Mouse (Mus musculus) stomach, embryonic 16.5 days (tissue): ENCODE results near the gene Zeb2. TPM values are rescaled to one million over a fixed set of nuclear protein-coding genes. Genes with fewer than 3 reads are reported as not detected.
A peak's percentile ranks its signal among the peaks of the same experiment; 100 is the strongest.
"Not testable (repeated sequence)": the region's sequence is repeated elsewhere in the genome, so short reads cannot be mapped to it uniquely, and the experiment has no call there.

Source experiments
- ATAC-seq: fragments of 200-750 bp; cut with Nextera tagmentation; 2 replicates; pipeline ENCODE4 v1.8.0; 2017; ENCODE audit warnings: moderate number of reproducible peaks, moderate TSS enrichment; ENCODE audit not compliant: insufficient read depth, low FRiP score
- H3K27ac ChIP-seq: fragments of 300-500 bp; sonication (generic); 2 replicates; pipeline ENCODE4 v1.5.1; 2014; ENCODE audit warnings: low read length
- H3K27me3 ChIP-seq: fragments of 300-500 bp; sonication (generic); 2 replicates; pipeline ENCODE4 v1.6.1; 2014; ENCODE audit warnings: low read length, control low read depth, mixed read lengths; ENCODE audit not compliant: control insufficient read depth, insufficient read depth
- H3K36me3 ChIP-seq: fragments of 300-500 bp; sonication (generic); 2 replicates; pipeline ENCODE4 v1.6.1; 2014; ENCODE audit warnings: low read length; ENCODE audit not compliant: control insufficient read depth, insufficient read depth
- H3K4me1 ChIP-seq: fragments of 300-500 bp; sonication (generic); 2 replicates; pipeline ENCODE4 v1.6.1; 2014; ENCODE audit warnings: low read length, control low read depth, mixed read lengths; ENCODE audit not compliant: control insufficient read depth, insufficient read depth
- H3K4me2 ChIP-seq: fragments of 300-500 bp; sonication (generic); 2 replicates; pipeline ENCODE4 v1.6.1; 2014; ENCODE audit warnings: low read depth, low read length, mixed read lengths
- H3K4me3 ChIP-seq: fragments of 300-500 bp; sonication (generic); replicated peaks from 2 replicates; pipeline ENCODE4 v1.5.1; 2014; ENCODE audit warnings: mild to moderate bottlenecking, low read length
- H3K9ac ChIP-seq: fragments of 300-500 bp; sonication (generic); 2 replicates; pipeline ENCODE4 v1.6.1; 2014; ENCODE audit warnings: low read length
- H3K9me3 ChIP-seq: fragments of 300-500 bp; sonication (generic); replicated peaks from 2 replicates; pipeline ENCODE4 v1.6.1; 2016; ENCODE audit warnings: low read length, control low read depth; ENCODE audit not compliant: control insufficient read depth
- WGBS: fragments of 180-500 bp; shearing (Covaris S2); extraction: QIAGEN DNeasy Blood & Tissue Kit; methylation state at CpG from one replicate; pipeline ENCODE4 v1.1.7; 2014; 5-methylcytosine and 5-hydroxymethylcytosine counted together
- polyA plus RNA-seq: library from polyadenylated mRNA; unstranded; fragments of >200 nt; fragmentation: Nextera tagmentation; extraction: Ambion mirVana; gene quantifications from 2 replicates; pipeline ENCODE4 v1.2.1, GENCODE M21; 2015

Gene Zeb2
- polyA plus RNA-seq, 1 experiment from 2014 or later, result 50.6 TPM

GRCm38 (mm10) chr2:45115211-45115610, 2.0 kb downstream of the Zeb2 start:
- H3K27me3 ChIP-seq, result peaks cover 2% of the 10 kb centered on the region; the same call in 1 of the 2 replicates
- peaks cover 8% of the 10 kb centered on the region for H3K4me1 ChIP-seq
- H3K36me3 ChIP-seq, result no peaks in the 10 kb centered on the region
- no peaks in the 10 kb centered on the region for H3K9me3 ChIP-seq
- H3K4me2 ChIP-seq, result peak overlapping the region; percentile 80
- H3K4me3 ChIP-seq, result peak overlapping the region; percentile 61
- ATAC-seq, result no peak
- WGBS, result 22% methylated on average over 6 of the region's 6 CpGs
- no peak overlapping the region for H3K9ac ChIP-seq
- H3K27ac ChIP-seq, result peak overlapping the region; percentile 87; the same call in 1 of the 2 replicates

GRCm38 (mm10) chr2:45114596-45114995, 2.6 kb downstream of the Zeb2 start:
- Histone ChIP-seq H3K27me3 (peaks cover 2% of the 10 kb centered on the region; the same call in 1 of the 2 replicates), H3K4me3 (no peak overlapping the region), H3K9me3 (no peaks in the 10 kb centered on the region), H3K9ac (peak overlapping the region; percentile 46; the same call in 1 of the 2 replicates), H3K27ac (peak overlapping the region; percentile 83), H3K4me2 (peak overlapping the region; percentile 34), H3K36me3 (no peaks in the 10 kb centered on the region), H3K4me1 (peaks cover 8% of the 10 kb centered on the region)
- 46% methylated on average over 2 of the region's 2 CpGs for WGBS
- ATAC-seq, result no peak

GRCm38 (mm10) chr2:45113912-45114311, 3.3 kb downstream of the Zeb2 start:
- peak overlapping the region; percentile 87 for H3K27ac ChIP-seq
- H3K4me2 ChIP-seq, result peak overlapping the region; percentile 68
- H3K4me1 ChIP-seq, result peaks cover 8% of the 10 kb centered on the region
- WGBS, result 27% methylated on average over 3 of the region's 3 CpGs
- H3K9me3 ChIP-seq, result no peaks in the 10 kb centered on the region
- H3K27me3 ChIP-seq, result peaks cover 5% of the 10 kb centered on the region; the same call in 1 of the 2 replicates
- H3K36me3 ChIP-seq, result no peaks in the 10 kb centered on the region
- H3K9ac ChIP-seq, result 0 out of 2 replicates have a peak overlapping the region, but pooled peaks have one; percentile 42
- ATAC-seq, result no peak
- peak overlapping the region; percentile 74; the same call in 1 of the 2 replicates for H3K4me3 ChIP-seq

GRCm38 (mm10) chr2:45112891-45113683, 4.1 kb downstream of the Zeb2 start:
- peaks cover 8% of the 10 kb centered on the region for H3K4me1 ChIP-seq
- peaks cover 5% of the 10 kb centered on the region; the same call in 1 of the 2 replicates for H3K27me3 ChIP-seq
- peak; percentile 12; the same call in 1 of the 2 replicates for ATAC-seq
- peak overlapping the region; percentile 87 for H3K27ac ChIP-seq
- no peaks in the 10 kb centered on the region for H3K9me3 ChIP-seq
- peak overlapping the region; percentile 74 for H3K4me3 ChIP-seq
- 2% methylated on average over 23 of the region's 25 CpGs for WGBS
- peak overlapping the region; percentile 68 for H3K4me2 ChIP-seq
- H3K36me3 ChIP-seq, result no peaks in the 10 kb centered on the region
- peak overlapping the region; percentile 93 for H3K9ac ChIP-seq

GRCm38 (mm10) chr2:45112021-45112747, 5.0 kb downstream of the Zeb2 start:
- Histone ChIP-seq H3K4me2 (peak overlapping the region; percentile 68), H3K27ac (peak overlapping the region; percentile 87), H3K9ac (peak overlapping the region; percentile 93), H3K4me1 (peaks cover 8% of the 10 kb centered on the region), H3K36me3 (no peaks in the 10 kb centered on the region), H3K27me3 (peaks cover 5% of the 10 kb centered on the region; the same call in 1 of the 2 replicates), H3K9me3 (no peaks in the 10 kb centered on the region), H3K4me3 (peak overlapping the region; percentile 74)
- ATAC-seq, result no peak
- WGBS, result 7% methylated on average over 9 of the region's 9 CpGs

- not testable (repeated sequence) for H3K4me1 ChIP-seq, H3K9me3 ChIP-seq, H3K36me3 ChIP-seq, H3K27me3 ChIP-seq, ATAC-seq
- Histone ChIP-seq H3K27ac (peak overlapping the region; percentile 87), H3K4me2 (peak overlapping the region; percentile 68), H3K4me3 (peak overlapping the region; percentile 74), H3K9ac (peak overlapping the region; percentile 93)
- 11% methylated on average over 3 of the region's 3 CpGs for whole genome bisulfite sequencing
Measured at GRCm38 (mm10) chr2:45111571-45111970, 5.6 kb downstream of the Zeb2 start.

- peaks cover 4% of the 10 kb centered on the region for H3K4me1 ChIP-seq
- no peak for ATAC-seq
- no peaks in the 10 kb centered on the region for H3K9me3 ChIP-seq
- H3K9ac ChIP-seq, result peak overlapping the region; percentile 93
- 1% methylated on average over 20 of the region's 20 CpGs for WGBS
- peak overlapping the region; percentile 74 for H3K4me3 ChIP-seq
- peak overlapping the region; percentile 87 for H3K27ac ChIP-seq
- H3K4me2 ChIP-seq, result peak overlapping the region; percentile 68
- H3K27me3 ChIP-seq, result peaks cover 5% of the 10 kb centered on the region; the same call in 1 of the 2 replicates
- H3K36me3 ChIP-seq, result no peaks in the 10 kb centered on the region
Measured at GRCm38 (mm10) chr2:45110757-45111411, 6.3 kb downstream of the Zeb2 start.

GRCm38 (mm10) chr2:45109951-45110756, 7.0 kb downstream of the Zeb2 start:
- WGBS, result under 1% methylated on average over 54 of the region's 54 CpGs
- H3K36me3 ChIP-seq, result no peaks in the 10 kb centered on the region
- peak overlapping the region; percentile 87 for H3K27ac ChIP-seq
- peaks cover 3% of the 10 kb centered on the region for H3K4me1 ChIP-seq
- ATAC-seq, result peak; percentile 49
- H3K27me3 ChIP-seq, result peaks cover 5% of the 10 kb centered on the region; the same call in 1 of the 2 replicates
- H3K9me3 ChIP-seq, result no peaks in the 10 kb centered on the region
- H3K4me2 ChIP-seq, result peak overlapping the region; percentile 68
- H3K9ac ChIP-seq, result peak overlapping the region; percentile 93
- peak overlapping the region; percentile 74 for H3K4me3 ChIP-seq
